Mouse (Mus musculus) erythroblast, embryonic 14.5 days (primary cell): ENCODE measurements at regions not wholly inside any gene's neighbourhood (a gene's known extent, or its start where the extent isn't known, plus 50 kb on each side); places are given as distances from the start of the nearest gene placed in this dataset.

Experiments
- GATA1 ChIP-seq: IDR thresholded peaks from 2 replicates; pipeline ENCODE4 v1.6.1; 2012; ENCODE audit warnings: low read length, inconsistent platforms, mixed read lengths
- TAL1 ChIP-seq: IDR thresholded peaks from 3 replicates; pipeline ENCODE4 v1.6.1; 2012; ENCODE audit warnings: low read length, inconsistent platforms, mixed read lengths

DNA sequence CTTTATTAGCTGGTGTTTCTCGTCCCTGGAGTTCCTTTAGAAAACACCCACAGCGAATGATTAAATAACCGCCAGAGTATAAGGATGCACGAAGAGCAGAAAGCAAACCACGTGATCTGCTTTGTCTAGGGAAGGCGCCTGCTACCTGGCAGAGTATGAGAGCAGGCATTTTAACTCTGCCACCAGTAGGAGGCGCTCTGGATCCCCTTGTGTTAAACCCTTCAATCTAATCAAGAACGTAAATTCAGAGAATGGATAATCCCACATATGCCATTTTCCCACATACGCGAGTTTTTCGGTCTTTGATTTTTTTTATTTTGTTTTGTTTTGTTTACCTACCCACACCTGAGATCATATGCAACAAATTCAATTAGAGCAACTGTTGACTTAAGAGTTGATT, 376.1 kb upstream of the Jmjd1c start:
- TF ChIP-seq TAL1, result no peak
- no peak for TF ChIP-seq GATA1
